Mouse (Mus musculus): ENCODE results near the gene Gpx3.
"Not testable (repeated sequence)": the region's sequence is repeated elsewhere in the genome, so short reads cannot be mapped to it uniquely, and the experiment has no call there.

Gene Gpx3

DNA sequence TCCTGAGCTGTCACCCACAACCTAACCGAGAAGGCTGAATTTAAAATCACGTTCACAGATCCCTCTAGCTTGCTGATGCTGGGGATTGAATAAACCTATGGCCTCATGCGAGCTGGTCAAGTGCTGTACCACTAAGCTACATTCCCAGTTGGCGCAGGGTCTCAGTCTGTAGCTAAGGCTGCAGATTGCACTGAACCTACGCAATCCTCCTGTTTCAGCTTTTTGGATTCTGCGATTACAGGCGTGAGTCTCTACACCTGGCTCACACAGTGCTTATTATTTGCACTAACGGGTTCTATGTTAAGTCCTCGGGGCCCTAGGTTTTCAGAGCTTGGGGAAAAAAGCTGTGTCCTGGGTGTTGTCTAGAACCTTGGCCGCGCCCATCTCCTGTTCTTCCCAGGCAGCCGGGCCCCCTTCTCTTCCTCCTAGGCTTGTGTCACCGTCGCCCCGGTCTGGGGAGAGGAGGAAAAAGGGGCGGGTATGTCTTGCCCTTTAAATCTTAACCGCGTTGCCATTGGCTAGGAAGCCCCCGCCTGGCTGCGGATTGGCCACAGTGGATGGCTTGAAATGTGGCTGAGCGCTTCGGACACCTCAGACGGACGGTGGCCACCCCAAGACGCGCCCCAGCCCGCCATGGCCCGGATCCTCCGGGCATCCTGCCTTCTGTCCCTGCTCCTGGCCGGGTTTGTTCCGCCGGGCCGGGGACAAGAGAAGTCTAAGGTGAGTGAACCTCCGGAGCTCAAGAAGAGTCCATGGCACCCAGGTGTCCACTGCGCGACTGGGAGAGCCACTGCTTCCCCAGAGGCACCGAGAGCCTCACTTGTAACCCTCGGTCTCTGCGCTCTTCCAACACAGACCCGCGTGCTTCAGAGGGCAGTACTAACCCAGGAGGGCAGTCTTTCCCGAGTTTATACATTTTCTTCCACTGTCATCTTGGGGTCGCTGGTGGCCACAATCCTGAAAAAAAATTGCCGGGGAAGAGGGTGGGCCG lies at the start of gene Gpx3:
Gene Gpx3 (plus strand): TSS at position 121 of the 991 bp plus-strand sequence.
- peak in 1 of 2 experiments; percentile 52 for DNase-seq (ENCODE audit: low spot score in 2 of 2)

DNA sequence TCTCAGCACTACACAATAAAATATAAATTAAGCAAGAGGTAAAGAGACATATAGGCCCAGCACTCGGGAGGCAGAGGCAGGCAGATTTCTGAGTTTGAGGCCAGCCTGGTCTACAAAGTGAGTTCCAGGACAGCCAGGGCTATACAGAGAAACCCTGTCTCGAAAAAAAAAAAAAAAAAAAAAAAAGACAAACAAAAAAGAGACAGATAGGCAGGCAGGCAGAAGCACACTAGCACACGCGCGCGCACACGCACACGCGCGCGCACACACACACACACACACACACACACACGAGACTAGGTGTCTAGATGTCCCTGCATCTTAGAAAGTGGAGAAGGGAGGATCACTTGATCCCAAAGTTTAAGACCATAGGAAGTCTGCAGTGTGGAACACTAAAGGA lies 43.4 kb upstream of the Gpx3 start:
- not testable (repeated sequence) for DNase-seq (ENCODE audit: low spot score in 2 of 2)

DNA sequence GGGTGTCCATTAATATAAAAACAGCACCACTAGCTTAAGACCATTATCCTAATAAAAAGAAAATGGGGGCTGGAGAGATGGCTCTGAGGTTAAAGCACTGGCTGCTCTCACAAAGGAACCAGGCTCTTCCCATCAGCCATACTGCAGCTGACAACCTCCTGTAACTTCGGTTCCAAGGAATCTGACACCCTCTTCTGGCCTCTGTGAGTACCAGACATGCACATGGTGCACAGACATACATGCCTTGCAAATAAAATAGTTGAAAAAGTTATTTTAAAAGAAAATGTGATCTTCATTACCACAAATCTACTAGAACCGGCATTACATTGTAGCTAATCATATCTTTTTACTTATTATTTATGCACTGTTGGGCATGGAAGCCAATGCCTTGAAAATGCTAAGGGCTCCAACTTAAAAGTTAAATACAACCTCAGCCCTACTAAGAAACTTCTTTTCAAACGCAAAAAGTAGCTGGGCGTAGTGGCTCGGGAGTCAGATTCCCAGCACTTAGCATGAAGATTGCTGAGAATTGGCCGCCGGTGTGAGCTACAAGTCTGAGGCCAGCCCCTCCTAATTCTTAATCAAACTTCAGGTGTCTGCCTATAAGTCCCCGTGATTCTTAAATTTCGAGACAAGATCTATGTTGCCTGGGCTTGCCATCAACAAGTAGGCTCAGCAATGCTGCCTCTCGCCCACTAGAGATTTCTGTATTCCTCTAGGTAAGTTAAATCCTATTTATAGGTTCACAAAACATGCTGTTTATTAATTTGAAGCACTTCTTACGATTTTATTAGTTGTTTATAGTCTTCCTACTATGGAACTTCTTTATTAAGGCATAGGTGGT lies 42.7 kb upstream of the Gpx3 start:
- DNase-seq (ENCODE audit: low spot score in 2 of 2): no peak

DNA sequence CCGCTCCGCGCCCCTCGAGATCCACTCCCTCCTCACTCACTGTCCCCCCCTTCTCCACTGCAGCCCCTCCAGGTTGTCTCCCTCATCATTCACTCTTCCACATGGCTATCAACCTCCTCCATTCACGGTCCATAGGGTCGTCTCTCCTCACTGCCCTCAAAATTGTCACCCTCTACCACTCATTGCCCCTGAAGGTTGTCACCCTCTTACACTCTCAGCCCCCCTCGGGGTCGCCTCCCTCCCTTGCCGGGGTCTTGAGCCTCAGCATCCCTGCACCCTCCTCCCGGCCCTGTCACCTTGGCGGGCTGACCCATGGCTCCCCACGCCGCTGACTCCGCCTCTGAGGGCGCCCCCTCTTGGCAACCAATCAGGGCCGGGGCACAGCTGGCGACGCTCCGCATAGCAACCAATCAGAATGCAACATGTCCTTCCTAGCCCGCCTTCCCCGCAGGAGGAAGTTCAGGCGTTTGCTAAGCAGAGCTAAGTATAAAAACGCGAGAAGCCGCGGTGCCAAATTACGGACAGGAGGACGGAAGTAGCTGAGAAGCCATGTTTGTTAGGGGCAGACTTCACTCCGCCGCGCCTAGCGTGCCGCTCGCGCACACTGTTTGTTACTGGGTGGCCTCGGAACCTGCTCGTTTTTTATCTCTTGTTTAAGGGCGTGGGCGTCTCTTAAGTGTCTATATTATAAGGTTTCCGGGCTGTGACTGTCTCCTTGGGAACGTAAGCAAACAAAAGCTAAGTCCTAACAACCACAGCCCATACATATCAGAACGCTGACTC lies 41.8 kb upstream of the Gpx3 start, which contains the start of gene Lyrm7:
Gene Lyrm7 (minus strand): TSS at position 661 of the 783 bp plus-strand sequence.
- DNase-seq (ENCODE audit: low spot score in 2 of 2): peak; percentile 95 to 97

DNA sequence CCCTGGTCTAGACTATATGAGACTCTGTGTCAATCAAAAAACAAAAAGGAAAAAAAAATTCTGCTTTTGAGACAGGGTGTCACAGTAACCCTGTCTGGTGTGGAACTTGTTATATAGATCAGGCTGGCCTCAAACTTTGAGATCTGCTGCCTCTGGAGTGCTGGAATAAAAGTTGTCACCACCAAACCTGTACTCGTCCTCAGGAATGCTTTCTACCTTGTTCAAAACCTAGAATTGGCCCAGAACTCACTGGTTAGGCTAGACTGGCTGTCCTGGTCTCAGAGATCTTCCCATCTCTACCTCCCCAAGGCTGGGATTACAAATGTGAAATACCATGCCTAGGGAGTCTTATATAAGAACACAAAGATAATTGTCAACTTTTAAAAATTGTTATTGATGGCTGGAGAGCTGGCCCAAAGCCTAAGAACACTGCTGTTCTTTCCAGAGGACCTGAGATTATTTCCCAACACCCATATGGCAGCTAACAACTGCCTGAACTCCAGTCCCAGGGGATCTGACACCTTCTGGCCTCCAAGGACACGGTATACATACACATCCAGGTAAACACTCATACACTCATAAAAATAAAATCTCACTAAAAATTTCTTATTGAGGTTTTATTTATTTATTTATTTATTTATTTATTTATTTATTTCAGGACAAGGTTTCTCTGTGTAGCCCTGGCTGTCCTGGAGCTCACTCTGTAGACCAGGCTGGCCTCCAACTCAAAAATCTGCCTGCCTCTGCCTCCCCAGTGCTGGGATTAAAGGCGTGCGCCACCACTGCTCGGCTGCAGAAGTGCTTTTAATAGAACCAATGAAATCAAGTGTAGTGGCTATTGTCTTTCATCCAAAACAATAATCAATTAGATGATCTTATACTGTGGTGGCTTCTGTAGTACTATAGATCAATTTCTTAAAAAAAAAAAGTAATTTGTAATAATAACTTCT lies 40.5 kb upstream of the Gpx3 start:
- no peak for DNase-seq (ENCODE audit: low spot score in 2 of 2)

DNA sequence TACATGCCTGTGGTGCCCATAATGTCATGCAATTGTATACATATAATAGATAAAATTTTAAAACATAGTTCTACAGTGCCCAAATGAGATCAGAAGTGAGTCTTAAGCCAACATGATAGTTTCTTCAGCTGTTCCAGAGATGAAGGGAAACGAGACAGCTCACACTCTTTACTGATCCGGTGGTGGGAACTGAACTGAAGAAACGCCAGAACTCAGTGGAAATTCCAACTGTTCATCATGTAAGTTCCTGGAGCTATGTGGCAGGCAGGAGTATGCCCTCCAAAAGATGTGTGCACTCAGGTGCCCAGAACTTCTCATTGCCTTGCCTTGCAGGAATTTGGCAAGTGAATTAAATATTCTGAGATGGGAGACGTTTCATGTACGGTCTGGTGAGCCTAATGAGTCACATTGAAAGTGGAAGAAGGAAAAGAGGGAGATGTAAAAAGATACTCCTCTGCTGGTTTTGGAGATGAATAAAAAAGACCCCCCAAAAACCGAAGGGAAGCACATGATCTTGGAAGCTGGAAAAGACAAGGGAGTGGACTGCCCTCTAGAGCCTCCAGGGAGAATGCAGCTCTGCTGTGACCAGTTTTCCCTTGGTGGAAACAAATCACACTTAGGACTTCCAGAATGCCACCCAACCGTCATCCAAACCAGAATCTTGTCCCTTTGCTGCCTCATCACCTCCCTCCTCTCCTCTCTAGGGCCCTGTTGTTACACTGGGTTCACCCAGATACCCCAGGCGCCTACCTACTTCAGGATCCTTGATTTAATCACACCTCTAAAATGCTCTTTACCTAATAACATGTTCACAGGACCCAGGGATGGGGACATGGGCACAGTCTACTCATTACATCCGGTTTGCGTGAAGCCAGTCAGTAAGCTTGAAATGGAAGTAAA lies 39.4 kb upstream of the Gpx3 start:
- peak; percentile 49 to 58 for DNase-seq (ENCODE audit: low spot score in 2 of 2)

DNA sequence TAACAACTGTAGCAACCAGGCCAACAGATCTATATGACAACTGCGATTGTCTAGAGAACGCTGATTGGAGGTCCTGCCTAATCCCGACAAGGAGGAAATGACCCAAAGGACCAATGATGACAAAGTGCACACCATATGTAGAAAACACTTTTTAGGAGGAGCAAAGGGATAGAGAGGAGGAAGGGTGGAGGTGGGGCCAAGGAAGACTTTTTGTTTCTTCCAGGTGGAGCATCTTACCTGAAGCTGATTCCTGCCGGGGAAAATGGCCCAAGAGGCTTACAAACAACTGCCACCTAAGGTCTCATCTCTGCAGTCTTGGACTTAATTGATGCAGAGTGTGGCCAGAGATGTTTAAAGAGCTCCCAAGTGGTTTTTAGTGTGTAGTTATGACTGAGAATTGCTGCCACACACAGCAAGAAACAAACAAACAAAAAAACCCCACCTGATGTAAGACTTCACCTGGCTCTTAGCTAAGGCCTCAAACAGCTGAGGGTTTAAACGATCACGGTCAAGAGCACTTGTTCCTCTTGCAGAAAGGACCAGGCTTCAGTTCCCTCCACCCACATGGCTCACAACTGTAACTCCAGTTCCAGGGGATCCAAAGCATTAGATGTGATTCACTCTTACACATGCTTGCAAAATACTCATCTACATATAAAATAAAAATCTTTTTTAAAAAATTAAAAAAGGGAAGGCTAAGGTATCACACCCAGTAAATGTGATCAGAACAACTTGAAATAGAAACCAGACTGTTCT lies 36.7 kb upstream of the Gpx3 start:
- no peak for DNase-seq (ENCODE audit: low spot score in 2 of 2)

DNA sequence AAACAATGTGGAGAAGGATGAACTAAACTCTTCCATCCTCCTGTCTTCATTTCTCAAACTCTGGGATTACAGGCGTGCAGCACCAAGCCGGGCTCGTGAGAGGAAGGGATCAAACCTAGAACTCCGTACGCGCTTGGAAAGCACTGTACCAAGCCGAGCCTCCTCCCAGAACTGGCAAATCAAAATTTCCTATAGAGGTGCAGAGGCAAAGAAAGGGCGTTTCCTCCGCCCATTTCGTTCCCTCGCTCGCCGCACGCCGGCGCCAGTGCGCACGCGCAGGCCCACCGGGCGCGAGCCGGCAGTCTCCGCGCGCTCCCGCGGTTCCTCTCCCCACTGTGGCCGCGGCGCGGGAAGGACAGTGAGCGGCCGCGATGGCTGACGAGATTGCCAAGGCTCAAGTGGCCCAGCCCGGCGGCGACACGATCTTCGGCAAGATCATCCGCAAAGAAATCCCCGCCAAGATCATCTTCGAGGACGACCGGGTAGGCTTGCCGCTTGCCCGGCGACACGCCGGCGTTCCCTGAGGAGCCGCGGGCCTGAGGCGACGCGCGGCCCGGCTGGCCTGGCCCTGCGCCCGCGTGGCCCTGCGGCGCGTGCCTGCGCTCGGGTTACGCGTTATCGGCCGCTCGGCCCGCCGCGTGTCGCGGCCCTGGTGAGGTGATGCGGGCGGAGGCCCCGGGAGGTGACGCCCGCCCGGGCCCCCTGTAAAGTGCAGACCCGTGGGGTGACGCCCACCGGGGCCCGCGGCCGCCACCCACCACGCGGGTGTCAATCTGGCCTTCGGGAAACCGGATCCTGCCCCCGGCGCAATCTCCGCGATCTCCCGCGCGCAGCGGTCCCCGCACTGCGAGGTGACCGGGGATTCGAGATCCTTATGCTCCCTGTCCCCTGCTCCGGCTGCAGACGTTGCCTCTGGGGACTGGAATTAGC lies 35.9 kb upstream of the Gpx3 start, which contains the start of gene Hint1:
Gene Hint1 (plus strand): TSS at position 265 of the 930 bp plus-strand sequence.
- peak; percentile 81 to 89 for DNase-seq (ENCODE audit: low spot score in 2 of 2)

DNA sequence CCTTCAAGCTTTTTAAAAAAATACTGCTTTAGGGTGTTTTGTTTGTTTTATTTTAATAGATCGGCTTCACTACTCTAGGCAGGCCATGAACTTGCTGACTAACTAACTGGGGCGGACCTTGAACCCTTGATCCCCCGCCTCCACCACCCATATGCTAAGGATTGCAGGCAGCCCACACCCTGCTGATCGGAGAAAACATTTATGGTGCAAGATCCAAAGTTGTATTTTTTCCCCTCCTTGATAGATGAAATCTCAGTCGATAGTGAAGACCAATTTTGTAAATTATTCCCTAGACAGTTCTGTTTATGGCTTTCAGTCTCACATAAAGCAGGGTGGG lies 35.2 kb upstream of the Gpx3 start:
- DNase-seq (ENCODE audit: low spot score in 2 of 2): no peak

DNA sequence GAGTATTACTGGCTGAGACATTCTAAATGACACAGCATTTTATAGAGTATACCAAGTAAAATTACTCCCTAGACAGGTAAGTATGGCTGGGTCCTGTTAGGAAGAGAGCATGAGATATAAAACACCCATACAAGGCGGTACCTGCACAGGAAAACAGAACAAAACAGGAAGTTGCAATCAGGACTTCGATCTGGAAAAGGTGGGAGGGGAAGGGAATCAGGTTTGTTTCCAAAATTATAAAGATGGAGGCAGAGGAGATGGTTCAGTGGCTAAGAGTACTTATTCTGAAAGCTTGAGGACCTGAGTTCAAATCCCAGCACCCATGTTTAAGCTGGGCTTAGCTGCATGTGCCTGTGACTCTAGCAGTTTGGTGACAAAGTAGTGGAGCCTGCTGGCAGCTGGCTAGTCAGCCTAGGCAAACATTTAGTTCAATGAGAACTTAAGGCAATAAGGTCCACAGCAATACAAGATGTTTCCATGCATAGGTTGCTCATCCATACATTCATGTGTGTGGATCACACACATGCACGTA lies 34.3 kb upstream of the Gpx3 start:
- DNase-seq (ENCODE audit: low spot score in 2 of 2): no peak

DNA sequence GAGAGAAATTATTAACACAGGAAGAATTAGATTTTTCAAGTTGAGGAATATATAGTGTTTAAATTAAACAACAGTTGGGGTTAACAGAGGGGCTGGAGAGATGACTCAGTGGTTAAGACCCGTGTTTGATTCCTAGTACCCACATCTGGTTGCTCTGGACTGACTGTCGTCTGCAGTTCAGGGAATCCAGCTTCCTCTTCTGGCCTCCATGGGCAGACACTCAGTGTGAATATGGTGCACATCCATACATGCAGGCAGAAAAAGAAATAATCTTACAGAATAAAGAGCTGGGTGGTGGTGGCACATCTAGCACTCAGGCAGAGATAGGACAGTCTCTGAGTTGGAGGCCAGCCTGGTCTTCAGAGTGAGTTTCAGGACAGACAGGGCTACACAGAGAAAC lies 33.8 kb upstream of the Gpx3 start:
- no peak for DNase-seq (ENCODE audit: low spot score in 2 of 2)

DNA sequence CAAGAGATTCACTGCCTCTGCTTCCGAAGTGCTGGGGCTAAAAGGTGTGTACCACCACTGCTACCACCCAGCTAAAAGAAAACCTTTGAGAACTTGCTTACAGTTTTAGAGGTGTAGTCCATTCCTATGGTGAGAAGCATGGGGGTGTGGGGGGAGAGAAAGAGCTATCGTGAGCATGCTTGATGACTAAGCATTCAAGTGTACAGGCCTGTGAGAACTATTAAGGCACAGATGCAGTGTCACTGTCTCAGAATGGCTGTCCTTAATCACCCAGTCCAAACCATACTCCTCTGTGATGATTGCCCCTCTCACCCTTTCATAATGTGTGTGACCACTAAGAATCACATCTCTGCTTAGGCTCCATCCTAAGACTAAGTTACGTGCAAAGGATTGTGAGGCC lies 32.9 kb upstream of the Gpx3 start:
- no peak for DNase-seq (ENCODE audit: low spot score in 2 of 2)

DNA sequence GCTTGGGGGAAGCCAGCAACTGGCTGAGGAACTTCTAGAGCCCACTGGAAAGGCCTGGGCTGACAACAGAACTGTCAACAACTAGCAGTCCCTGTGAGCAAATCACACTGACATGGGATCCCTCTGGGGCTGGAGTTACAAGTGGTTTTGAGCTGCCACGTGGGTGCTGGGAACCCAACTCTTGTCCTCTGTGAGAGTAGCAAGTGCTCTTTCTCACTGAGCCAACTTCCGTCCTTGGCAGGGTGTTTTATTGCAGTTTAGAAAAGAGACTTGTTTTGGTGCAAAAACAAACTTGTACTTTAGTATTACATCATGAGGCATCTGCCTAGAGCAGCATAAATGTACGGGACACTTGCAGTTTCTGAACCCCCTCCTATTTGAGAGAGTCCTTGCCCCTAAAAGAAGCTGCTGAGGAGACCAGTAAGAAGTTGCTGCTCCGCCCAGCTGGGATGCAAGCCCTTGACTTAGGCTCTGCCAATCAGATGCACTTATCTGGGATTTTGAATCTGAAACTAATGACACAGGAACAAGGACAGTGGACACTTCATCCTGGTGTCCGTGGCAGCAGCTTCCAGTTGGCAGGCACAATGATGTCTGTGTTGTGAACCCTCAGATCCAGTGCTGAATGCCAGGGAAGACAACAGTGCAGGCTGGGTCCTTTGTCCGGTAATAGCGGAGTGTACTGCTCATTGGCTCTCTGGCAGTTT lies 30.3 kb upstream of the Gpx3 start:
- no peak for DNase-seq (ENCODE audit: low spot score in 2 of 2)

DNA sequence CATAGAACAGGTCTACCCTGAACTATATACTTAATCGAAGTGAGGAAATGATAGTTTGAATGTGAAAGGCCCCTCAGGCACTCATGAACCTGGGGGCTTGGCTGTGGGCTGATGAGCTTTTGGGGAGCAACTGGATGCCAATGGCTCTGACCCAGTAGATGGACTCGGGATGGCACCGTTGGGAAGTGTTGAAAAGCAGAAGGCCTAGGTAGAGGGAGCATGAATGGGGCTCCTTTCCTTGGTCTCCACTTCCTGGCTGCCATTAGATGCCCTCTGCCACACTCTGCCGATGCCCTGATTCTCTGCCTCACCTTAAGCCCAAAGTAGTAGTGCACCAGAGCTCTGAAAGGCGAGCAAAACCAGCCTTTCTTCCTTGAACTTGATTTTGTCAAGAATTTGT lies 26.2 kb upstream of the Gpx3 start:
- no peak for DNase-seq (ENCODE audit: low spot score in 2 of 2)

DNA sequence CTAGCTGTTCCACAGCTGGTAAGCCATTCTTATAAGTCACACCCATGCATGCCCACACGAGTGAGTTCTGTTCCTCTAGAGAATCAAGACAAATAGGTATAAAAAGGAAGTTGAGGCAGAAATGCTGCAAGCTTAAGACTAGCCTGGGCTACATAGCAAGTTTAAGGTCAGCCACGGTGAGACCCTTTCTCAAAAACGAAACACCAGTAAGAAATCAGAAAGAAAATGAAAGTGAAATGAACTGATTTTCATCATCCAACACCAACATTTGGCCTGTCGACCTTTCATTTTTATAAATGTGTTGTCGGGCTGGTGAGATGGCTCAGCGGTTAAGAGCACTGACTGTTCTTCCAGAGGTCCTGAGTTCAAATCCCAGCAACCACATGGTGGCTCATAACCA lies 23.4 kb upstream of the Gpx3 start:
- DNase-seq (ENCODE audit: low spot score in 2 of 2): no peak

DNA sequence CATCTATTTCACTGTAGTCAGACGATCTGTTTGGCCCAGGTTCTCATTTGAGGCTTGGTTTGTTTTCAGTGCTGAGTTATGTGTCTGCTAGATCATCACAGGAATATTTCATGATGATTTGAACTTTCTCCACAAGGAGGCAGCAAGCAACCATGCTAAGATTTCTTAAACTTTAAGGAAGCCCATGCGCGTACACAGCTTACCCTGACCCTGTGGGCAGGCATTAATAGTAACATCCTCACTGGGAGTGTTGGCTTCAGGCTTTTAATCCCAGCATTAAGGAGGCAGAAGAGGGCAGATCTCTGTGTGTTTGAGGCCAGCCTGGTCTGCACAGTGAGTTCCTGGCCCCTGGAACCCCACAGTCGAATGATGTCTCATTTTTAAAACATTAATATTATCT lies 22.8 kb upstream of the Gpx3 start:
- peak in 1 of 2 experiments; percentile 28 for DNase-seq (ENCODE audit: low spot score in 2 of 2)

DNA sequence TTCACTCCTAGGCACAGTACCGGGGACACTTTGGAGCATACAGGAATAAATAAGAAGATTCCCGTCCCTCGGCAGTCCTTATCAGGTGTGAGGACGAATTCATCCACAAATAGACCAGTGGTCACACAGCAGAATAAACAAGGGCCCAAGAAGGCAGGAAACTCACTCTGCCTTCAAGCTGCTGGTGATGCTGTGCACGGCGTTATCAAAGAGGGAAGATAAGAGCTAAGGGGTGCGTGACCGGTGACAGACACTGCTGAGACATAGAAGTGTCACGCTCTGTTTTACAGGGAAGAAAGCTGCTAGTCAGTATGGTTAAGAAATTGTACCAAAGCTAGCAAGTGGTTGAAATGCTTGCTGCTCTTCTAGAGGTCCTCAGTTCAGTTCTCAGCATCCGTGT lies 22.3 kb upstream of the Gpx3 start:
- no peak for DNase-seq (ENCODE audit: low spot score in 2 of 2)

All from frontal cortex, postnatal 14 days (tissue).